Comparison of ENCODE assay signal across 23 mouse cellular contexts in the genomic region with DNA sequence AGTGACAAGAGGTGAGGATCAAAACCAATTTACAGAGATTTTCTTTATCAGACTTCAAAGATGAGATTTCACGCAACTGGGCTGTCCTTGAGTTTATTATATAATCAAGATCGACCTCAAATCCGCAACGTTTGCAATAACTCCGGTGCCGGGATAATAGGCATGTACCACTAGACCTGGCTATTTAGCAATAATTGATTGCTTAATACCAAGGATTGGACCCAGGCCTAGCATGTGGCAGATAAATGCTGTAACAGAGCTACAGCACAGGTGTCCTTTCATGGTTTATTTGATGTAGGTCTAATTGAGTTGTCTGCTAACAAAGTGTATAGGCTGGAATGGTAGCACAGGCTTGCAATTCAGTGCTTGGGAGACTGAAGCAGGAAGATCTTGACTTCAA. TPM values are rescaled to one million over a fixed set of nuclear protein-coding genes. Genes with fewer than 3 reads are reported as not detected.
DNase-seq lines count a peak whose midpoint lies in the region; ATAC-seq and TF ChIP-seq lines count a peak whose summit lies in the region.
"Had no signal": no experiment of that assay in that cellular context is flagged by ENCODE, and none has a peak within 500 bp of the region (broad histone marks: within the 10 kb centered on the region; RNA-seq: fewer than 3 reads in every experiment).

No protein-coding gene starts in this region.

- intact Hi-C loops in heart, postnatal 10 days (cut with DNase I), result no loop called here

- H3K36me3 ChIP-seq in liver, postnatal 0 days (replicated peaks; ENCODE audit: insufficient read depth, low read length), result no peaks in the 10 kb centered on the region
- no peaks in the 10 kb centered on the region for H3K36me3 ChIP-seq in C2C12 (ENCODE audit: control insufficient read depth, insufficient read depth)
- H3K36me3 ChIP-seq in stomach, embryonic 14.5 days (ENCODE audit: control insufficient read depth, insufficient read depth, low read length), result no peaks in the 10 kb centered on the region
- H3K36me3 ChIP-seq: embryonic facial prominence, embryonic 13.5 days; forebrain, embryonic 12.5 days; heart, embryonic 13.5 days; hindbrain, embryonic 12.5 days had no signal

- H3K4me1 ChIP-seq in liver, postnatal 0 days (ENCODE audit: insufficient read depth), result peaks cover 8% of the 10 kb centered on the region
- H3K4me1 ChIP-seq in stomach, embryonic 14.5 days (ENCODE audit: control insufficient read depth, insufficient read depth, low read length), result no peaks in the 10 kb centered on the region

- no peaks in the 10 kb centered on the region for H3K79me2 ChIP-seq in C2C12 (ENCODE audit: control insufficient read depth, insufficient read depth)

- no peak for TF ChIP-seq CTCF in liver, postnatal 0 days (IDR thresholded peaks at IDR 0.05; ENCODE audit: low read depth)
- TF ChIP-seq CTCF in C2C12 (IDR thresholded peaks at IDR 0.05; ENCODE audit: control insufficient read depth, insufficient read depth, insufficient read length), result no peak

- H3K4me2 ChIP-seq in liver, postnatal 0 days (ENCODE audit: low read depth, low read length), result no peak overlapping the region
- no peak overlapping the region for H3K4me2 ChIP-seq in stomach, embryonic 14.5 days (replicated peaks; ENCODE audit: low read depth, low read length)
- H3K4me2 ChIP-seq: embryonic facial prominence, embryonic 13.5 days; forebrain, embryonic 12.5 days; heart, embryonic 13.5 days; hindbrain, embryonic 12.5 days had no signal

- no peaks in the 10 kb centered on the region for H3K27me3 ChIP-seq in liver, postnatal 0 days (ENCODE audit: insufficient read depth, low read length)
- H3K27me3 ChIP-seq in C2C12 (ENCODE audit: control insufficient read depth, insufficient read depth, insufficient read length), result no peaks in the 10 kb centered on the region
- H3K27me3 ChIP-seq in stomach, embryonic 14.5 days (ENCODE audit: control insufficient read depth, insufficient read depth, low read length), result no peaks in the 10 kb centered on the region
- H3K27me3 ChIP-seq: CH12.LX; embryonic facial prominence, embryonic 13.5 days; forebrain, embryonic 12.5 days; heart, embryonic 13.5 days; hindbrain, embryonic 12.5 days had no signal

- H3K27ac ChIP-seq in liver, postnatal 0 days (ENCODE audit: low read depth), result no peak overlapping the region
- peak overlapping the region; percentile 80; the same call in 1 of the 2 replicates for H3K27ac ChIP-seq in stomach, embryonic 14.5 days (ENCODE audit: low read length)
- H3K27ac ChIP-seq: forebrain, embryonic 12.5 days; heart, embryonic 13.5 days; hindbrain, embryonic 12.5 days had no signal

- H3K9me3 ChIP-seq in liver, postnatal 0 days (ENCODE audit: low read length), result no peaks in the 10 kb centered on the region
- no peaks in the 10 kb centered on the region for H3K9me3 ChIP-seq in stomach, embryonic 14.5 days (ENCODE audit: control insufficient read depth, low read depth, low read length)
- H3K9me3 ChIP-seq: embryonic facial prominence, embryonic 13.5 days; forebrain, embryonic 12.5 days; heart, embryonic 13.5 days; hindbrain, embryonic 12.5 days had no signal

- ATAC-seq in liver, postnatal 0 days, result peak; percentile 61
- no peak for ATAC-seq in stomach, embryonic 14.5 days (ENCODE audit: insufficient number of reproducible peaks, insufficient read depth, low FRiP score, low read depth)
- ATAC-seq: forebrain, postnatal 0 days; hindbrain, embryonic 16.5 days had no signal

- no peak overlapping the region for H3K9ac ChIP-seq in liver, postnatal 0 days (replicated peaks)
- H3K9ac ChIP-seq in stomach, embryonic 14.5 days (replicated peaks; ENCODE audit: low read depth, low read length), result no peak overlapping the region
- H3K9ac ChIP-seq: embryonic facial prominence, embryonic 13.5 days; forebrain, embryonic 12.5 days; forebrain, postnatal 0 days; heart, embryonic 13.5 days; hindbrain, embryonic 12.5 days had no signal

- H3K4me3 ChIP-seq in liver, postnatal 0 days (ENCODE audit: low read depth, low read length), result no peak overlapping the region
- H3K4me3 ChIP-seq in C2C12 (ENCODE audit: insufficient read depth, poor library complexity, severe bottlenecking), result no peak overlapping the region
- H3K4me3 ChIP-seq in stomach, embryonic 14.5 days (ENCODE audit: low read depth, low read length), result no peak overlapping the region
- H3K4me3 ChIP-seq: embryonic facial prominence, embryonic 13.5 days; forebrain, embryonic 12.5 days; heart, embryonic 13.5 days; hindbrain, embryonic 12.5 days had no signal

- no peaks in the 10 kb centered on the region for H3K79me3 ChIP-seq in C2C12 (ENCODE audit: low read depth)

- WGBS in liver, postnatal 0 days (ENCODE audit: insufficient replicate concordance), result 69% methylated on average over 6 of the region's 6 CpGs
- WGBS in stomach, embryonic 14.5 days, result 86% methylated on average over 6 of the region's 6 CpGs

- DNase-seq in heart, adult 11 months, result peak; percentile 49
- no peak for DNase-seq in heart, postnatal 10 days
- no peak for DNase-seq in liver, postnatal 0 days
- DNase-seq in liver, result no peak
- DNase-seq in c-Kit-positive CD71-positive TER-119-positive erythroid progenitor cells, embryonic 14.5 days (ENCODE audit: low spot score), result no peak
- no peak for DNase-seq in ovary, postnatal 36 days (ENCODE audit: low spot score)
- DNase-seq: adrenal gland, postnatal 10 days; cerebellum, adult 18-20 months; cerebellum, adult 9-11 months; cerebellum, postnatal 36 days; forebrain, postnatal 0 days; gastrocnemius, postnatal 14 days; heart, postnatal 4 days had no signal

- no peak for TF ChIP-seq EP300 in liver, postnatal 0 days (IDR thresholded peaks at IDR 0.05; ENCODE audit: low read depth)

- H3ac ChIP-seq in C2C12 (ENCODE audit: control insufficient read depth, insufficient read length, low read depth), result no peak overlapping the region

TF ChIP-seq in C2C12, 6 proteins besides CTCF, POLR2A, EP300 and RAD21:
- no peak for TF ChIP-seq MAX (IDR thresholded peaks at IDR 0.05)
- peak; percentile 29 for TF ChIP-seq CEBPB (IDR thresholded peaks at IDR 0.05; ENCODE audit: low read depth)
TF ChIP-seq in C2C12: peak in this region for 1.

RNA-seq across cellular contexts. Expression of a gene that starts 58.0 kb away (rescaled TPM):
- not detected for total RNA-seq in heart, postnatal 10 days (2021)
- polyA plus RNA-seq in liver, postnatal 0 days (2015; fragmentation: Nextera tagmentation; extraction: Ambion mirVana), result not detected in 2 replicates
- not detected for polyA plus RNA-seq in C2C12 (2012; fragmentation: generic; extraction: Trizol)
- polyA plus RNA-seq in stomach, embryonic 14.5 days (2014; fragmentation: Nextera tagmentation; extraction: Ambion mirVana), result not detected in 2 replicates
- total RNA-seq: adrenal gland, postnatal 10 days; CH12.LX; forebrain, postnatal 0 days; gastrocnemius, adult 18-20 months; gastrocnemius, postnatal 14 days; heart, postnatal 4 days had no signal
- polyA plus RNA-seq: embryonic facial prominence, embryonic 13.5 days; forebrain, embryonic 12.5 days; forebrain, postnatal 0 days; heart, embryonic 13.5 days; heart, postnatal 0 days; hindbrain, embryonic 12.5 days; hindbrain, embryonic 16.5 days had no signal
